Mouse (Mus musculus): ENCODE data around the gene Gucy2g. TPM values are rescaled to one million over a fixed set of nuclear protein-coding genes. Genes with fewer than 3 reads are reported as not detected.
A peak's percentile ranks its signal among the peaks of the same experiment; 100 is the strongest.
"Not testable (repeated sequence)": the region's sequence is repeated elsewhere in the genome, so short reads cannot be mapped to it uniquely, and the experiment has no call there.

The Gucy2g gene
- polyA plus RNA-seq, 1 experiment, result 4.6 TPM

DNA sequence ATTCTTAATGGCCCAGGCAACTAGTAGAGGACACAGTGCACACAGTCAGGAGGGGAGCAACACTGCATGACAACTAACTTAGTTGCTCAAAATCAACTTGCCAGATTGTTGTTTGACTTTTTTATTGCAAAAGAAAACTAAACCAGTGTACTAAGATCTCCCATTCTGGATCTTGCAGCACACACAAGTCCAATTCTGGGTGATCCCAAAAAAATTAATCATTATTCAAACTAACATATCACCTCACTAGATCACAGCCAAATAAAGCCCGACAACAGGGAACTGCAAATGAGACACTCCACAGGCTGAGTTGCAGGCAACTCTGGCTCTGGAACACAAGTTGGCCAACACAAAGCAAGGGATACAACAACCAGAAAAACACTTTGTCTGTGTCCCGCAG, 74.3 kb downstream of the Gucy2g start:
- DNase-seq (ENCODE audit: extremely low spot score in 1 of 2, low spot score in 1 of 2), result no peak

DNA sequence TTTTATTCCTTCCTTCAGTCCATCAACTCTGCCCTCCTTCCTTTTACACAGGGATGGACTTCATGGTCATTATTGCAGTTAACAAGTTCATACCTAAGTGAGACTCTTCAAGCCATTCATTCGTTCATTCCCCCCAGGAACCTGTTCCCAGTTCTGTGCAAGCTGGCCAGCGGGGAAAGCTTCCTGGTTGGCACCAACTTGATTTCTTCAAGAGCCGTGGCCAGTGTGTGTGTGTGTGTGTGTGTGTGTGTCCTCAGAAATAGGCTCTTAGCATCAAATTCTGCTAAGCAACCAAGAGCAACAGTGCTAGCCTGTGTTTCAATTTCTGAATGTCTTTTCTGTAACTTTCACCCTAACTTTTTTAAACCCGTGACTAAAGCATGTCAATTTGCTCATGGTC, 75.1 kb downstream of the Gucy2g start:
- DNase-seq (ENCODE audit: extremely low spot score in 1 of 2, low spot score in 1 of 2), result no peak

DNA sequence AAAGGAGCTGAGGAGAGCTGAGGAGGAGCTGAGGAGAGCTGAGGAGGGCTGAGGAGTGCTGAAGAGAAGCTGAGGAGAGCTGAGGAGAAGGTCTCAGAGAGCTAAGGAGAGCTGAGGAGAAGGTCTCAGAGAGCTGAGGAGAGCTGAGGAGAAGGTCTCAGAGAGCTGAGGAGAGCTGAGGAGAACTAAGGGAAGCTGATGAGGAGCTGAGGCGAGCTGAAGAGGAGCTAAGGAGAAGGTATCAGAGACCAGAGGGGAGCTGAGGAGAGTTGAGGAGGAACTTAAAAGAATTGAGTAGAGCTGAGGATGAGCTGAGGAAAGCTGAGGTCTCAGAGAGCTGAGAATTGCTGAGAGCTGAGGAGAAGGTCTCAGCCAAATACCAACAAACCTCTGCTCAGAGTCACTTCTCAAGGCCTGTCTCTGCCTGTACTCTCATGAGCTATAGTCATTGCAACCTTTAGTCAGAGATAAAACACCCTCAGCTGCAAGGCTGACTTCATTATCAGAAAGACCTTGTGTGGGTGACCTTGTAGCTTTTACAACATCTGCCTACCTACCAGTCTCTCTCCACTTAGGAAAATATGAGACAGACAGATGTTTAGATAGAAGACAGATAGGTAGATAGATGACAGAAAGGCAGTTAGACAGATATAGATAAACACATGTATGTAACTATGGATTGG, 75.7 kb downstream of the Gucy2g start:
- DNase-seq (ENCODE audit: extremely low spot score in 1 of 2, low spot score in 1 of 2), result no peak

DNA sequence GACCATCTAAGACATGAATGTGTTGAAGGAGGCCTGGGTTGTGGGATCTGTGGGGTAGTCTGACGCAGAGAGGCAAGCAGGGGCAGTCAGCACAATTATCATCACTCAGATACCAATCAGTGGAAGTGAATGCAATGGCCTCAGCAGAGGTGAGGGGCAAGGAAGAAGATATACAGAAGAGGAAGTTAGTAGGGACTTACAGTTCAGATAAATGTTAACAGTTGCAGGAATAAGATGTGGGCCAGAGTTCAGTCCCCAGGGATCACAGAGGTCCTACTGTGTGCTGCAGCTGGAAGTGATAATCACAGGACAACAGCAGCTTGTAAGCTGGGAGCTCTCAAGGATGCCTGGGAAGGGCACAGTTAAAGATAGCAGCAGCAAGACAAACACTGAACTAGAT, 76.9 kb downstream of the Gucy2g start:
- DNase-seq (ENCODE audit: extremely low spot score in 1 of 2, low spot score in 1 of 2), result no peak

DNA sequence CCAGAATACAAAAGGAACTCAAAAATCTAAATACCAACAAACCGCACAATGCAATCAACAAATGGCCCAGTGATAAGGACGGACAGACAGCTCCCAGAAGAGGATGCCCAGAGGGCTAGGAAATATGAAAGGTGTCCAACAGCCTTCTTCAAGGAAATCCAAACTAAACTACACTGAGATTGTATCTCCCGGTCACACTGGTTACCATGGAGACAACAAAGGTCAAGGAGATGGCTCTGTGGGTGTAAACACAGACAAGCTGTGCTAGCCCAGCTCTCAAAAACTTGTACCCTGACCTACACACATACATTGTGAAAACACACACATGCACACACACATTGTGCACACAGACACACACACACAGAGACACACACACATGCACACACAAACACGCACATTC, 78.8 kb downstream of the Gucy2g start:
- no peak for DNase-seq (ENCODE audit: extremely low spot score in 1 of 2, low spot score in 1 of 2)

DNA sequence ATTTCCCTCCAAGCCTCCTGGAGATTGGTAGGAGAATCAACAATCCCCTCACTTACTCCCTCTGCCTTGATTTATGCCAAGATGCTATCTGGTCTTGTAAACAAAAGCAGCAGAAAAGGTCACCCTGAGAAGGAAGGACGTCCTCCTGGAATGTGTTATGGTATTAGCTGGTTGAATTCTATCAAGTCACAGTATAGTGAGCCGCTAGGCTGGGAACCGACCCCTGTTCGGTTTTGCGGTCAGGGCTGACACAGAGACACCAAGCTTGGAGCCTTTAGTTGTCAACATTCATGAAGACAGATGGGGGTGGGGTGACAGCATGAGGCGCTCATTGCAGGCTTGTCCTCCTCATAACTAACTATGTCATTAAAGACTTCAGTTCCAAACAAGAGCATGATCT, 81.2 kb downstream of the Gucy2g start:
- DNase-seq (ENCODE audit: extremely low spot score in 1 of 2, low spot score in 1 of 2), result no peak

DNA sequence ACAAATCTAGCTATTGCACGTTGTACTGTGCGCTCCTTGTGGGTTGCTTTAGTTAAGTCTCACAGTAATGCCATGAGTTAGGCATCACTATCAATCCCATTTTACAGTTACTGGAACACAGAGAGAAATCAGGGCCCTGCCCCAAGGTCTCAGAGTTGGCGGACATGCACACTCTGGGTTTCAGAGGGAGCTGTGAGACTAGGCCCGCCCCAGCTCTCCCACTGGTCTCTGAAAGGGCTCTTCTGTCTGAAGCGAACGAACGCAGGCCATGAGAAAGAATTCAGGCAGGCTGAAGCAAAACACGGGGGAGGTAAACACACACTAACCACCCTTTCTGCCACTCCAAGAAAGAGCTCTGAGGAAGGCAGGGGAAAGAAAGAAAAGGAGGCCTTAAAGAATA, 82.4 kb downstream of the Gucy2g start:
- DNase-seq (ENCODE audit: extremely low spot score in 1 of 2, low spot score in 1 of 2), result peak in 1 of 2 experiments; percentile 10

DNA sequence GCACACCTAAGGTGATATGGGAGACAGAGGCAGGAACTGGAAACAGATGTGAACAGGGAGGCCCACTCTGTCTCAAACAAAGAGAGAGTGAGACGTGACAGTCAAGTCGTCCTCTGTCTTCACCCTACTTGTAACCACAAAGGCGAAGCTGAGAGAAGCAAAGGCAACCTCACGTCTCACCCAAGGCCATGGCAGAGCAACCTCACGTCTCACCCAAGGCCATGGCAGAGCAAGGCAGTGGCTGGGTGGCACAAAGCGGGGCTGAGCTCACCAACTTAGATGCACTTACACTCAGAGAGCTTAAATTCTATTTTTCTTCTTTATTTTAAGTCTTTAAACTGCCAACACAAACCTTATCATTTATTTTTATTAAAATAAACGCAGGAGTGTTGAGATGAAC, 84.0 kb downstream of the Gucy2g start:
- DNase-seq (ENCODE audit: extremely low spot score in 1 of 2, low spot score in 1 of 2), result no peak

DNA sequence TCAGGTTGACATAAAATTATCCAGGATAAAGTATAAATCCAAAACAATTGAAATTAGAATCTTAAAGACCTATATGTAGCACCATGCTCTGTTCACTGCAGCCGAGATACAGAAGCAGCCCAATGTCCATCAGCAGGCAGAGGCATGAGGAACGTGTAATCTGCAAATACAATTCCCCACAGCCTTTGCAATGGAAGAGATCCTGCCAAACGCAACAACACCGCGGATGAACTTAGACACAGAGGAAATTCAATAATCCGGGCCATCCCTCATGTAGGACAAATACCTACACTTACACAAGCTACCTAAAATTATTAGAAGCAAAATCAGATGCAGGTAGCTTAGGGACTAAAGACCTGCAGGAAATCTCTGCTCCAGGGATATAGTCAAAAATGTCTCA, 88.1 kb downstream of the Gucy2g start:
- DNase-seq (ENCODE audit: extremely low spot score in 1 of 2, low spot score in 1 of 2), result no peak

DNA sequence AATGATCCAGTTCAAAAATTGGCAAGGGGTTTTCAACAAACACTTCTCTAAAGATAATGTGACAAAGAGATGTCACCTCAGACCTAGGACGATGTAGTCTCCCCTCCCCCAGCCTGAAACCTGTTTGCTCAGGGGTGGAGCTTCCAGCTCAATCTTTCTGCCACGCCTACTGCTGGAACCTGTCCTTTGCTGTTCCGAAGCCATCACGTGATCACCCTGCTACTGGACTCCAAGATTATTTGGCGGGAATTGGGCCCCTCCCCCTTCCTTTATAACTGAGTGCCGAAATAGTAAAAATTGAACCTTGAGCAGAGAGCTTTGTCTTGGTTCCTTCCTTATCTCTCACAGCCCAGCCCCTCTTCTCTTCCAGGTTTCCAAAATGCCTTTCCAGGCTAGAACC, 88.8 kb downstream of the Gucy2g start:
- not testable (repeated sequence) for DNase-seq (ENCODE audit: extremely low spot score in 1 of 2, low spot score in 1 of 2)

DNA sequence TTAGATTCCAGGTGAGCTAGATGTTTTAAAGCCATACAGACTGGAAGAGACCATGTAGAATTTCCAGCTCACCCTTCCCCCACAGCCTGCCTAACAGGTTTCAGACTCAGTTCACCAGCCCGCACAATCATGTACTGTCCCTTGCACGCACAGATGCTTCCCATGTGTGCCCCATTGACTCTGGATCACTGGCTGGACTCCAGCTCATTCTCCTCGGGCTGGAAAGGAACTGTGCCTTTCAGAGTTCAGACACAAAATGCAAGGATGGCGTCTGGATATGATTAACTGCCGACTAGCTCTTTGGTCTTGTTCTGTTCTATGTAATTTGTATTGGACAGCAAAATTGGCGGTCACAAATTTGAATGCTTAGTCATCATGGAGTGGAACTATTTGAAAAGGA, 91.4 kb downstream of the Gucy2g start:
- no peak for DNase-seq (ENCODE audit: extremely low spot score in 1 of 2, low spot score in 1 of 2)

DNA sequence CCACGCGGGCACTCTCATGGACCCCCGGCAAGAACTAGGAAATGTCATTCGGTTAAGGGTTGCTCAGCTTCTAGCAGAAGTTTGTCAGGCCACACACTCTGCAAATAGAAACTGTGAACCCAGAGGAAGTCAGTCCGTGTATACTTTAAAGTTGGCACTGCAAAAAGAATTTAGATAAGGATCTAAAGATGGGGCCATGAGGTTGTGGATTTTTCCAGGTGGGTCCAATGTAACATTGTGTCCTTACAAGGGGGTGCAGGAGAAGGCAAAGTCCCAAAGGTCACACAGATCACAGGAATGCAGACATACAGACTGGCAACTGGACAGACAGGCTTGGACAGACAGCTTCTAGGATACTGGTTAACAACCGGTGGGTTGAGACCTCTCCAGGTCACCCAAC, 92.9 kb downstream of the Gucy2g start:
- no peak for DNase-seq (ENCODE audit: extremely low spot score in 1 of 2, low spot score in 1 of 2)

Other genes with a start within 250 kb of the Gucy2g start
- gene Gpam, start 114.0 kb downstream of the Gucy2g start, polyA plus RNA-seq (2012; rRNA removed), result 38.3 and 46.9 TPM in 2 replicates
- 0.11 and 0.18 TPM in 2 replicates for gene Tectb, start 60.5 kb downstream of the Gucy2g start, polyA plus RNA-seq (2012; rRNA removed)
- gene Acsl5, start 10.7 kb upstream of the Gucy2g start, polyA plus RNA-seq (2012; rRNA removed), result 24.2 and 25.8 TPM in 2 replicates
- gene Zdhhc6, start 74.8 kb upstream of the Gucy2g start, polyA plus RNA-seq (2012; rRNA removed), result 25.3 and 29.0 TPM in 2 replicates
- gene Vti1a, start 75.1 kb upstream of the Gucy2g start, polyA plus RNA-seq (2012; rRNA removed), result 36.2 and 37.9 TPM in 2 replicates

Data from frontal cortex, adult 2 months (tissue).